Mouse (Mus musculus) midbrain, postnatal 0 days (tissue): ENCODE data around the gene Gmfb. TPM values are rescaled to one million over a fixed set of nuclear protein-coding genes. Genes with fewer than 3 reads are reported as not detected.
A peak's percentile ranks its signal among the peaks of the same experiment; 100 is the strongest.
"Not testable (repeated sequence)": the region's sequence is repeated elsewhere in the genome, so short reads cannot be mapped to it uniquely, and the experiment has no call there.

ENCODE experiments used
- ATAC-seq: fragments of 200-750 bp; cut with Nextera tagmentation; 2 replicates; pipeline ENCODE4 v1.8.0; 2017; ENCODE audit warnings: moderate number of reproducible peaks, mild to moderate bottlenecking, moderate TSS enrichment, moderate library complexity; ENCODE audit not compliant: low FRiP score
- DNase-seq: peaks from one replicate; pipeline ENCODE4 v3.0.0-alpha.2; 2015; ENCODE audit warnings: low spot score
- H3K27ac ChIP-seq: fragments of 300-500 bp; sonication (generic); 2 replicates; pipeline ENCODE4 v1.5.1; 2014; ENCODE audit warnings: low read depth, mild to moderate bottlenecking, low read length, mixed read lengths
- H3K27me3 ChIP-seq: fragments of 300-500 bp; sonication (generic); 2 replicates; pipeline ENCODE4 v1.6.1; 2014; ENCODE audit warnings: low read length, control low read depth, mixed read lengths; ENCODE audit not compliant: insufficient read depth
- H3K36me3 ChIP-seq: fragments of 300-500 bp; sonication (generic); 2 replicates; pipeline ENCODE4 v1.6.1; 2014; ENCODE audit warnings: low read length, control low read depth, mixed read lengths; ENCODE audit not compliant: insufficient read depth
- H3K4me1 ChIP-seq: fragments of 300-500 bp; sonication (generic); 2 replicates; pipeline ENCODE4 v1.6.1; 2014; ENCODE audit warnings: mild to moderate bottlenecking, control low read depth, antibody characterized with exemption, low read length, mixed read lengths; ENCODE audit not compliant: insufficient read depth
- H3K4me2 ChIP-seq: fragments of 300-500 bp; sonication (generic); 2 replicates; pipeline ENCODE4 v1.6.1; 2014; ENCODE audit warnings: low read depth, mild to moderate bottlenecking, low read length, mixed read lengths; ENCODE audit not compliant: poor library complexity, severe bottlenecking
- H3K4me3 ChIP-seq: fragments of 300-500 bp; sonication (generic); 2 replicates; pipeline ENCODE4 v1.5.1; 2014; ENCODE audit warnings: low read depth, mild to moderate bottlenecking, low read length, moderate library complexity
- H3K9ac ChIP-seq: fragments of 300-500 bp; sonication (generic); replicated peaks from 2 replicates; pipeline ENCODE4 v1.6.1; 2014; ENCODE audit warnings: mild to moderate bottlenecking, low read length, moderate library complexity, mixed read lengths; ENCODE audit not compliant: poor library complexity, severe bottlenecking
- H3K9me3 ChIP-seq: fragments of 300-500 bp; sonication (generic); 2 replicates; pipeline ENCODE4 v1.6.1; 2016; ENCODE audit warnings: low read length, control low read depth
- CTCF ChIP-seq: IDR thresholded peaks from 2 replicates; pipeline ENCODE4 v1.5.1; 2016; ENCODE audit warnings: antibody characterized with exemption, mild to moderate bottlenecking
- WGBS: fragments of 180-500 bp; shearing (Covaris S2); extraction: QIAGEN DNeasy Blood & Tissue Kit; methylation state at CpG from one replicate; pipeline ENCODE4 v1.1.7; 2014; 5-methylcytosine and 5-hydroxymethylcytosine counted together
- polyA plus RNA-seq: library from polyadenylated mRNA; unstranded; fragments of >200 nt; fragmentation: Nextera tagmentation; extraction: Ambion mirVana; gene quantifications from 2 replicates; pipeline ENCODE4 v1.2.1, GENCODE M21; 2015
- total RNA-seq: library from RNA; depleted of rRNA; stranded (reverse); fragments of >200 nt; gene quantifications from 2 replicates; pipeline ENCODE4 v1.2.3, GENCODE M21; 2014

The Gmfb gene
- total and polyA plus RNA-seq, 2 experiments from 2014 or later, result 128 to 151 TPM

- H3K4me1 ChIP-seq, result peaks cover 7% of the 10 kb centered on the region; the same call in 1 of the 2 replicates
These were observed 2.0 kb upstream of the Gmfb start for GRCm38 (mm10) chr14:46823996-46824395.

GRCm38 (mm10) chr14:46821271-46821872, 670 bp downstream of the Gmfb start:
- TF ChIP-seq CTCF, result no peak
- Histone ChIP-seq H3K27me3 (no peaks in the 10 kb centered on the region), H3K4me3 (peak overlapping the region; percentile 52), H3K4me2 (peak overlapping the region; percentile 66), H3K36me3 (peaks cover 5% of the 10 kb centered on the region; the same call in 1 of the 2 replicates), H3K9ac (peak overlapping the region; percentile 66), H3K27ac (peak overlapping the region; percentile 71), H3K9me3 (no peaks in the 10 kb centered on the region), H3K4me1 (peaks cover 7% of the 10 kb centered on the region; the same call in 1 of the 2 replicates)
- WGBS, result 1% methylated on average over 11 of the region's 11 CpGs
- ATAC-seq, result no peak; the same call in 1 of the 2 replicates
- no peak for DNase-seq

More at GRCm38 (mm10) chr14:46823996-46824395, 2.0 kb upstream of the Gmfb start:
- Histone ChIP-seq H3K9me3 (no peaks in the 10 kb centered on the region), H3K9ac (no peak overlapping the region), H3K27ac (no peak overlapping the region), H3K27me3 (no peaks in the 10 kb centered on the region), H3K4me3 (no peak overlapping the region), H3K4me2 (no peak overlapping the region), H3K36me3 (no peaks in the 10 kb centered on the region)
- ATAC-seq (no peak), DNase-seq (no peak)
- 70% methylated on average over 2 of the region's 2 CpGs for WGBS
- no peak for TF ChIP-seq CTCF

- not testable (repeated sequence) for H3K4me2 ChIP-seq, H3K9ac ChIP-seq, H3K27me3 ChIP-seq, H3K9me3 ChIP-seq, H3K4me1 ChIP-seq, H3K27ac ChIP-seq, DNase-seq, H3K4me3 ChIP-seq, ATAC-seq
- peaks cover 12% of the 10 kb centered on the region; the same call in 1 of the 2 replicates for H3K36me3 ChIP-seq
- WGBS, result 97% methylated on average over 5 of the region's 6 CpGs
These were observed 2.1 kb downstream of the Gmfb start for GRCm38 (mm10) chr14:46819961-46820360.

GRCm38 (mm10) chr14:46818743-46819142, 3.3 kb downstream of the Gmfb start:
- H3K36me3 ChIP-seq, result peaks cover 16% of the 10 kb centered on the region
- H3K4me3 ChIP-seq, result no peak overlapping the region
- H3K27ac ChIP-seq, result no peak overlapping the region
- ATAC-seq, result no peak
- no peaks in the 10 kb centered on the region for H3K27me3 ChIP-seq
- TF ChIP-seq CTCF, result no peak
- DNase-seq, result no peak
- H3K9me3 ChIP-seq, result no peaks in the 10 kb centered on the region
- WGBS, result 96% methylated on average over 7 of the region's 7 CpGs
- no peak overlapping the region for H3K4me2 ChIP-seq
- H3K4me1 ChIP-seq, result peaks cover 7% of the 10 kb centered on the region; the same call in 1 of the 2 replicates
- no peak overlapping the region for H3K9ac ChIP-seq

GRCm38 (mm10) chr14:46816916-46817622, 5.0 kb downstream of the Gmfb start:
- no peak overlapping the region for H3K4me2 ChIP-seq
- H3K4me1 ChIP-seq, result peaks cover 7% of the 10 kb centered on the region; the same call in 1 of the 2 replicates
- H3K27me3 ChIP-seq, result no peaks in the 10 kb centered on the region
- TF ChIP-seq CTCF, result no peak
- no peak overlapping the region for H3K27ac ChIP-seq
- 94% methylated on average over 8 of the region's 8 CpGs for WGBS
- no peak overlapping the region for H3K4me3 ChIP-seq
- H3K36me3 ChIP-seq, result peaks cover 23% of the 10 kb centered on the region
- H3K9me3 ChIP-seq, result no peaks in the 10 kb centered on the region
- no peak for ATAC-seq
- no peak for DNase-seq
- H3K9ac ChIP-seq, result no peak overlapping the region

- no peak overlapping the region for H3K4me2 ChIP-seq
- no peak for ATAC-seq
- peaks cover 32% of the 10 kb centered on the region for H3K36me3 ChIP-seq
- TF ChIP-seq CTCF, result no peak
- WGBS, result 82% methylated on average over 6 of the region's 6 CpGs
- no peak overlapping the region for H3K4me3 ChIP-seq
- no peaks in the 10 kb centered on the region for H3K9me3 ChIP-seq
- H3K4me1 ChIP-seq, result peaks cover 3% of the 10 kb centered on the region; the same call in 1 of the 2 replicates
- H3K27ac ChIP-seq, result no peak overlapping the region
- H3K27me3 ChIP-seq, result no peaks in the 10 kb centered on the region
- no peak overlapping the region for H3K9ac ChIP-seq
- DNase-seq, result no peak
These were observed 6.4 kb downstream of the Gmfb start for GRCm38 (mm10) chr14:46815640-46816039.
